Mouse (Mus musculus) gastrocnemius, postnatal 36 days (tissue): ENCODE data around the gene Acp2. TPM values are rescaled to one million over a fixed set of nuclear protein-coding genes. Genes with fewer than 3 reads are reported as not detected.

Experiments
- DNase-seq, 2 experiments: peaks; one replicate each; pipeline ENCODE4 v3.0.0; 2022
- intact Hi-C: fragments of 180-260 bp; cut with DNase I; formaldehyde crosslinking; loops from one replicate; pipeline ENCODE4 v1.15.1; 2025
- long read RNA-seq, 2 experiments: library from polyadenylated mRNA; stranded (forward); transcript quantifications; one replicate each; pipeline ENCODE4 v2.0.0; 2021
- total RNA-seq, 2 experiments: library from RNA; stranded (reverse); gene quantifications; 2 replicates each; pipeline ENCODE4 v1.2.3; 2021

Acp2 gene
- total RNA-seq: 10 to 100 TPM; 13.0 to 14.3 TPM
- long read RNA-seq, experiment 1, full-length matches to known transcripts: 6 of 11 reads
- long read RNA-seq, experiment 1, partial matches to known transcripts: 0 of 11 reads
- long read RNA-seq, experiment 1, other reads (novel, unspliced or antisense): 5 of 11 reads
- long read RNA-seq, experiment 2, full-length matches to known transcripts: 3 of 3 reads
- long read RNA-seq, experiment 2, partial matches to known transcripts: 0 of 3 reads
- long read RNA-seq, experiment 2, other reads (novel, unspliced or antisense): 0 of 3 reads

GRCm38 (mm10) chr2:91202222-91202971 lies at the start of gene Acp2, which contains the start of gene Nr1h3:
Gene Acp2, plus strand, starts transcription at chr2:91202885.
Gene Nr1h3, minus strand, starts transcription at chr2:91202834.
- intact Hi-C loops: no loop called here
- peak; percentile 88 to 96 for DNase-seq

GRCm38 (mm10) chr2:91152885-91153377 lies 49.8 kb upstream of the Acp2 start:
- intact Hi-C loops: no loop called here
- DNase-seq: no peak

GRCm38 (mm10) chr2:91154091-91154490 lies 48.6 kb upstream of the Acp2 start:
- DNase-seq: no peak
- intact Hi-C loops: no loop called here

DNA sequence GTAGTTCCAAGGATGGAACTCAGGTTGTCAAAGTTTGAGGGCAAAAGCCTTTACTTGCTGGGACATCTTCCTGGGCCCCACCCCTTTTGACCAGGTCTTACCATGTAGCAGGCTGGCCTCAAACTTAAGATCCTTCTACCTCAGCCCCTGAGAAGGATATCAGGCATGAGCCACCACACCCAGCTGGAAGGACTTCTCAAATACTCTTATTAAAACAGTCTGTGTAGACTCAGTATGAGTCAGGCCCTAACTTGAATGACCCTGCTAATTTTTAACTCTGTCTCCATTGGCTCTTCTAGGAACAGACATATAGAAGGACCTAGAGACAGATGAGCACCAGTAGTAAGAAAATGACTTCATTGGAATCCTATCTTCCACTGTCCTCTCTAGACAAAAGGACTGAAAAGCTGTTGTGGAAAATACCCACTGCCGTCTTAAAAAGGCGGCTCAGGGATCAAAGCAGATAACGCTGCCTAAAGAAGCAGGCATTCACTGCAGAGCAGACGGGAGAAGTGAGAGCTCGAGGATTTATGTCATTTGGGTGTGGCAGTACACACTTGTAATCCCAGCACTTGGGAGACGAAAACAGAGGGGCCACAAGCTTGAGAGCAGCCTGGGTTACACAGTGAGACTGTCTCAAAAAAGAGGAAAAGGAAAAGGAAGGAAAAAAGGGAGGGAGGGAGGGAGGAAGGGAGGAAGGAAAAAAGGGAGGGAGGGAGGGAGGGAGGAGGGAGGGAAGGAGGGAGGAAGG lies 45.5 kb upstream of the Acp2 start:
- intact Hi-C loops: no loop called here
- no peak for DNase-seq

DNA sequence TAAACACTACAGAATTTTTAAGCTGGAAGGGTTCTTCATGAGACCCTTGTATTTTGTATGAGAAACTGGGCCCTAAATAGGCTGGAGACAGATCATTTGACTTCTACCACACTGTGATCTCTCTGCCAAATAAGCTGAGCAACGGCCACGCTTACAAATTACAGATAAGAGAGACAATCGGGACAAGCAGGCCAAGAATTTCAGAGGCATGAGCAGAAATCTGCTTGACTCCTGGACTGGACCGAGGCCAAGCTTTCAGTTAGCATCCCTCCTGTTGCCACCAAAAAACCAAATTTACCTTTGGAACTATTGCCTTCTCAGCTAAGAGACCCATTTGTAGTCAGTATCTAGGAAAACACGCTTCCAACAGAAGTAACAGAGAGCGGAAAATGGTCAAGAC lies 42.1 kb upstream of the Acp2 start:
- intact Hi-C loops: no loop called here
- DNase-seq: no peak

- intact Hi-C loops: no loop called here
- DNase-seq: no peak
Measured at GRCm38 (mm10) chr2:91162952-91163351, 39.7 kb upstream of the Acp2 start.

GRCm38 (mm10) chr2:91163532-91163931 lies 39.2 kb upstream of the Acp2 start:
- DNase-seq: no peak
- intact Hi-C loops: no loop called here

DNA sequence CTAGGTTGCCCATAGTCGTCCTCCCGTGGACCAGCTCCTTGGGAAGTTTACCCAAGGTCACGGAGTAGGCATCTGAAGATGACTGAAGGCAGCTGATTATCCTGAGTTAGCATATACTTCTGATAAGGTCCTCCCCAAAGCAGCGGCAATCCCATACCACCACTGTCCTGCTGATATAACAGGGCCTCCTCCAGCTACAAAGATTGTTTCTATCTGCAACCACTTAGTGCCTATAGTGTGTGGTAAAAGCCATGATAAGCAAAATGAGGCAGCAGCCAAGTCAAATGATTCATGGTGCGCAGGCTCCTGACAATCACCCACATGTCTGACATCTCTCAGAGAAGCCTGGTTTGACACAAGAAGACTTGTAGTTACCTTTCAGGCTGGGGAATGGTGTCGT lies 37.7 kb upstream of the Acp2 start:
- DNase-seq: no peak
- intact Hi-C loops: no loop called here

DNA sequence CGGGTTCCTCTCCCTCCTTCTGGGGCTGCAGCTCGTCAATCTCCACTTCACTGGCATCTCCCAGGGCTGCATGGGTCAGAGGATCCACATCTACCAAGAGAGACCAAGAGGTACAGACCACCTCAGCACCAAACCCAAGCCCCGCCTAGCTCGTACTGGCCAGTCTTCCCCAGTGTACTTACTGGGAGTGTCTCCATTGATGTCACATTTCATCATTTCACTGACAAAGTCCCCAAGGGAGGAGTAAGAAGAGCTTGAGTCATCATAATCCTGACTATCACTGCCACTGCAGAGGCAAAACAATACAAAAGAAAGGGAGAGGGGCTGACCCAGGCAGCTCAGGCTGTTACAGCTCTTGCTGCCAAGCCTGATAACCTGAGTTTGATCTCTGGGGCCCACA lies 35.1 kb upstream of the Acp2 start:
- intact Hi-C loops: no loop called here
- DNase-seq: no peak

GRCm38 (mm10) chr2:91169587-91170322 lies 32.9 kb upstream of the Acp2 start:
- no peak for DNase-seq
- intact Hi-C loops: no loop called here

GRCm38 (mm10) chr2:91175490-91175889 lies 27.2 kb upstream of the Acp2 start:
- DNase-seq: no peak
- intact Hi-C loops: no loop called here

DNA sequence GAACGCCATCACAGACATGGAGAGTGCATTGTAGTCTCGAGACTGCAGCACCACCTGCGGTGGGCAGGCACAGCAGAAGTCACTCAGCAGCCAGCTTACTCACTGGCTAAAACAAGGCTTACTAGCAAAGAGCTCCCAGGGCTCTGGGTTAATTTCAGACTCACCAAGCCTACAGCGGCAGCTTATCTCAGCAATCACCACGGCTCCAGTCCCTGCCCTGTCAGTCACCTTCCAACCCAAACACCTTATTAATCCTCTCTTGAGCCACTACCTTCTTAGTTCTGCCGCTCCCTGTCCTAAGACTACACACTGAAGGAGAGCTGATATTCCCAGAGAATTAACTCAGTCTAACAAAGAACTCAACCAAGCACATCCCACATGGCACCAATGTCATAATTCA lies 26.5 kb upstream of the Acp2 start:
- DNase-seq: no peak
- intact Hi-C loops: no loop called here

DNA sequence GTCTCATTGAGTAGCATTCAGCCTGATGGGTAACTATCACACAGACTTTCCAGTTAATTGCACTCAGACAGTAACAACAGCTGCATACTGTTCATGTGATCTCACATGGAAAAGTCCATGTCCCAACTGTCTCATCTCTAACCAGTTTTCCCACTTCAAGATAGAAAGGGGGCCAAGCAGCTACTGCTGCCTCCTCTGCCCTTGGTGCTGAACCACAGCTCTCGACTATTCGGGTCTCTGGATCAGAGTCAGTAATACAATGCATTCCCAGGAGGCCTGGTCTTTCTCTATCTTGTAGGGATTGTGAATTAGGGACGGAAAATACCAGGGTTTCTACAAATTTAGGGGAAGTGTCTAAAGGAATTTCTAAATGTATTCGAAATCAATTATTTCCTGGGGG lies 22.9 kb upstream of the Acp2 start:
- no peak for DNase-seq
- intact Hi-C loops: no loop called here

DNA sequence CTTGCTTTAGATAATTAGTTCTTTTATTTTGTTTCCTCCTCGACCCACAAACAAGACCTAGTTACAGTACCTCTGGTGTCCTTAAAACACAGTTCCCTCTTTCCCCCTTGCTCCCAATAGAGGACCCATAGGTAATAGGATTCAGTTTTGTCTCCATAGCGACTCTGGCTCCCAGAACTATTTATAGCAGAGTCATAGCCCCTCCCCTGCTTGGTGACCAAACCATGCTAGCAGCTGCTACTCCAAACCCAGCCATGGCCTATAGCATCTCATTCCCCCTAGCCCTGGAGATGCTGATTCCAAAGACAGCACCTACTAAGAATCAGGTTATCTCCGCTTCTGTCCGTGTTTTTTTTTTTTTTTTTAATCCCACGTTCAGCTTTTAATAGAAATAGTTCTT lies 22.0 kb upstream of the Acp2 start:
- DNase-seq: no peak
- intact Hi-C loops: no loop called here

- intact Hi-C loops: no loop called here
- DNase-seq: no peak
Measured at GRCm38 (mm10) chr2:91182016-91182404, 20.7 kb upstream of the Acp2 start.

DNA sequence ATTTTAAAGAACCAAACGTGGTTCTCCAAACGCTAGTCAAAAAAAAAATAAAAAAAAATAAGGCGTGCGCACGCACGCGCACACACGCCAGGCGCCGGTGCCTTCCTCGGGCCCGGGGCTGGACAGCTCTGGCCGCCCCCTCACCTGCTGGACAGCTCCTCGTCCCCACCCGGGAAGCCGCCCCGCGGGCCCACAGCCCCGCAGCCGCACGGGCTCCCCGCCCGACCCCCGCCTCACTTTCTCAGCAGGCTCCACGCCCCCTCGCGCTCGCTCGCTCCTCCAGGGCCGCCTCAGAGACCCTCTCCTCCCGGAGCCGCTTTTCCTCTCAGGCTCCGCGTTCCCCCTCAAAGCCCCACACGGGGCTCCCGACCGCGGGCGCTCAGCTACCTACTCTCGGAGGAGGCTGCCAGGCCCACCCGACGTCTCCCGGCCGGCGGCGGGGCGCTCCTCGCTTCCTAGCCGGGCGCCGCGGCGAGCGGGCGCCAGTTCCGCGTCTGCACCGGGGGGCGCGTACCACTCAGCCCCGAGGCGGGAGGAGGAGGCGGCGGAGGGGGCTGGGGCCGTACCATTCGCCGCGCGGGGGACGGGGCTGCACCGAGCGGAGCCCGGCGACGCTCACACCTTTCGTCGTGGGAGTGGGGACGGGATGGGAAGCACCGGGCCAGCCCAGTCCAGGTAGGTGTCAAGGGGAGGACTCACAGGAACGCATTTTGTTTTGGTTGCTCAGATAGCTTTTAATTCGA lies 20.1 kb upstream of the Acp2 start:
- peak; percentile 41 to 45 for DNase-seq
- intact Hi-C loops: no loop called here

DNA sequence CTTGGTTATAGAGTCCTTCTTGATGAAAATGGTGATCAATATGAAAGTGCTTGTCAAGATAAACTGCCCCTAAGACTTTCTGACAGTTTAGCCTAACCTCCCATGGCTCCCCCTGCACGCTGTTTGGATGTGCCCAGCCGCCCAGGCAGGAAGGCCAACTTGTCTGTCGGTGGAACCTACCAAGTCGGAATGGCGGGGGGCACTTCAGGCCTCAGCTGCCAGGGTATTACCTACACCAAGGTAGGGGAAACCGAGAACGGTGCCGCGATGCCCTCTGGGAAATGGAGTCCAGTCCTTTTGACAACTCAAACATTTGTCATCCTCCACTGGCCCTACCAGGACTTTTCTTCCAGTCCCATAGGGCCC lies 19.6 kb upstream of the Acp2 start:
- intact Hi-C loops: no loop called here

GRCm38 (mm10) chr2:91183711-91184405 lies 18.8 kb upstream of the Acp2 start, which contains the start of gene Madd:
Gene Madd, minus strand, starts transcription at chr2:91183837.
- intact Hi-C loops: no loop called here
- no peak for DNase-seq

More for the DNA sequence above, 19.6 kb upstream of the Acp2 start:
- DNase-seq: peak; percentile 81 to 84

GRCm38 (mm10) chr2:91186208-91186607 lies 16.5 kb upstream of the Acp2 start:
- intact Hi-C loops: no loop called here
- DNase-seq: no peak
